Mouse (Mus musculus) retina, adult 2 months (tissue): ENCODE measurements at regions not wholly inside any gene's neighbourhood (a gene's known extent, or its start where the extent isn't known, plus 50 kb on each side); places are given as distances from the start of the nearest gene placed in this dataset.
A peak's percentile ranks its signal among the peaks of the same experiment; 100 is the strongest.

Experiments used
- DNase-seq: peaks from one replicate; pipeline ENCODE4 v3.0.0-alpha.2; 2012; ENCODE audit warnings: low read depth, low spot score

GRCm38 (mm10) chr1:118741286-118741685 lies 113.5 kb downstream of the Tfcp2l1 start:
- no peak for DNase-seq

GRCm38 (mm10) chr1:118748196-118748595 lies 120.5 kb downstream of the Tfcp2l1 start:
- DNase-seq = no peak

- no peak for DNase-seq
These were observed 125.1 kb downstream of the Tfcp2l1 start for GRCm38 (mm10) chr1:118752869-118753268.

- DNase-seq = no peak
These were observed 128.6 kb downstream of the Tfcp2l1 start for GRCm38 (mm10) chr1:118756171-118756865.

GRCm38 (mm10) chr1:118757340-118758030 lies 129.7 kb downstream of the Tfcp2l1 start:
- DNase-seq = no peak

GRCm38 (mm10) chr1:118758031-118758400 lies 130.3 kb downstream of the Tfcp2l1 start:
- DNase-seq = no peak

GRCm38 (mm10) chr1:118759141-118759932 lies 131.6 kb downstream of the Tfcp2l1 start:
- DNase-seq = peak; percentile 43

GRCm38 (mm10) chr1:118765525-118765924 lies 137.8 kb downstream of the Tfcp2l1 start:
- DNase-seq = no peak

GRCm38 (mm10) chr1:118768831-118769230 lies 141.1 kb downstream of the Tfcp2l1 start:
- DNase-seq = no peak

GRCm38 (mm10) chr1:118772261-118772660 lies 144.5 kb downstream of the Tfcp2l1 start:
- no peak for DNase-seq

- no peak for DNase-seq
These were observed 149.1 kb downstream of the Tfcp2l1 start for GRCm38 (mm10) chr1:118776594-118777441.
